ENCODE assay signal across 11 mouse cellular contexts in the genomic region with DNA sequence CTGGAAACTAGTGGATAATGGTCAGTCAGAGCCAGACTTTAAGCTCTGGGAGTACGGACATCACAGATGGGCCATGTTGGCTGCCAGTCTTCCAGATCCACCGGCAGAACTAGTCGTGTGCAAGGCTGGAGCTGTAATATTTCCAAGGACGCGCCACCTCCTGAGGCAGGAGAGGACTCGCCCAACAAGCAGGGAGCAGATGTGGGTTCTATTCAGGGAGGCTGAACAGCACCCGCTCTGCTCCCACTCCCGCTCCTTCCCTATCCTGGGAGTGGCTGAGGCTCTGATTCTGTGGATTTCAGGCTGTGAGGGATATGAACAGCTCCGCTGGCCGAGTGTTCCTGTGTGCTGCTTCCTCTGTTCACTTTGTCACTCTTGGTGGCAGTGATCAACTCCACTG. TPM values are rescaled to one million over a fixed set of nuclear protein-coding genes. Genes with fewer than 3 reads are reported as not detected.
DNase-seq lines count a peak whose midpoint lies in the region; ATAC-seq and TF ChIP-seq lines count a peak whose summit lies in the region.
"Had no signal": no experiment of that assay in that cellular context is flagged by ENCODE, and none has a peak within 500 bp of the region (broad histone marks: within the 10 kb centered on the region; RNA-seq: fewer than 3 reads in every experiment).

No protein-coding gene starts in this region.

- H3K27me3 ChIP-seq in heart, adult 2 months (ENCODE audit: control insufficient read depth, insufficient read depth, low read length), result no peaks in the 10 kb centered on the region
- H3K27me3 ChIP-seq in limb, embryonic 15.5 days, result no peaks in the 10 kb centered on the region

- H3K36me3 ChIP-seq in heart, adult 2 months (ENCODE audit: control insufficient read depth, insufficient read depth, low read length), result peaks cover 24% of the 10 kb centered on the region
- H3K36me3 ChIP-seq in limb, embryonic 15.5 days, result no peaks in the 10 kb centered on the region

- peak overlapping the region; percentile 87 for H3K27ac ChIP-seq in heart, adult 2 months
- peak overlapping the region; percentile 95 for H3K27ac ChIP-seq in brown adipose tissue, adult 24 weeks (replicated peaks; ENCODE audit: low read depth, low read length)
- H3K27ac ChIP-seq in limb, embryonic 15.5 days, result peak overlapping the region; percentile 74

- no peak overlapping the region for H3K4me2 ChIP-seq in limb, embryonic 15.5 days

- H3K4me3 ChIP-seq in heart, adult 2 months, result no peak overlapping the region
- no peak overlapping the region for H3K4me3 ChIP-seq in lung, adult 2 months (replicated peaks; ENCODE audit: extremely low read depth, low read depth, low read length)
- no peak overlapping the region for H3K4me3 ChIP-seq in brown adipose tissue, adult 24 weeks (ENCODE audit: insufficient read depth, low read depth, low read length)
- no peak overlapping the region for H3K4me3 ChIP-seq in limb, embryonic 15.5 days

- H3K9me3 ChIP-seq in limb, embryonic 15.5 days, result no peaks in the 10 kb centered on the region

- no peak overlapping the region for H3K9ac ChIP-seq in heart, adult 2 months (ENCODE audit: low read depth, low read length)
- H3K9ac ChIP-seq in limb, embryonic 15.5 days, result no peak overlapping the region

- TF ChIP-seq CTCF in heart, adult 2 months (IDR thresholded peaks at IDR 0.05), result no peak
- no peak for TF ChIP-seq CTCF in lung, adult 2 months (IDR thresholded peaks at IDR 0.05; ENCODE audit: insufficient read depth, low read length)

- WGBS in heart, adult 2 months, result 32% methylated on average over 10 of the region's 10 CpGs
- WGBS in lung, adult 2 months, result 52% methylated on average over 10 of the region's 10 CpGs
- WGBS in limb, embryonic 15.5 days, result 75% methylated on average over 10 of the region's 10 CpGs

- peaks cover 5% of the 10 kb centered on the region; the same call in 1 of the 2 replicates for H3K79me2 ChIP-seq in heart, adult 2 months (replicated peaks; ENCODE audit: control insufficient read depth, insufficient read depth, low read length)

- ATAC-seq in limb, embryonic 15.5 days (ENCODE audit: insufficient number of reproducible peaks, low FRiP score, low TSS enrichment, low read depth), result no peak
- ATAC-seq: activated CD4-positive, CD25-positive, alpha-beta regulatory T cell, adult 4 months had no signal

- TF ChIP-seq POLR2A in heart, adult 2 months (IDR thresholded peaks at IDR 0.05; ENCODE audit: insufficient read depth, low read depth, low read length), result peak; percentile 59; the same call in 1 of the 2 replicates
- TF ChIP-seq POLR2A in lung, adult 2 months (IDR thresholded peaks at IDR 0.05; ENCODE audit: borderline replicate concordance, extremely low read depth, low read depth, low read length), result no peak

- peaks cover 63% of the 10 kb centered on the region for H3K4me1 ChIP-seq in heart, adult 2 months (ENCODE audit: control insufficient read depth, insufficient read depth, low read length)
- H3K4me1 ChIP-seq in lung, adult 2 months (ENCODE audit: control insufficient read depth, insufficient read depth, low read length), result peaks cover 71% of the 10 kb centered on the region
- H3K4me1 ChIP-seq in brown adipose tissue, adult 24 weeks (ENCODE audit: control insufficient read depth, insufficient read depth, insufficient read length, low read length), result peaks cover 75% of the 10 kb centered on the region
- peaks cover 58% of the 10 kb centered on the region for H3K4me1 ChIP-seq in limb, embryonic 15.5 days

- intact Hi-C loops in heart, adult 2 months (cut with DNase I), result loop anchor here (1.0 to 5.0 kb wide), 2 partner anchors 15 to 33 kb away; no protein-coding TSS in a partner anchor

- TF ChIP-seq EP300 in heart, adult 2 months (IDR thresholded peaks at IDR 0.05; ENCODE audit: insufficient read depth, low read depth, low read length), result no peak

- peak; percentile 55 to 61 for DNase-seq in heart, adult 2 months
- DNase-seq in heart, adult 9 months (ENCODE audit: low spot score in 2 of 2), result no peak
- peak; percentile 19 for DNase-seq in lung, adult 2 months
- DNase-seq in lung, postnatal 36 days, result no peak
- no peak for DNase-seq in urinary bladder, postnatal 25 days (ENCODE audit: low spot score)
- no peak for DNase-seq in thymus, postnatal 10 days (ENCODE audit: low spot score in 2 of 2)
- DNase-seq: kidney, postnatal 36 days; thymus, postnatal 25 days had no signal

RNA-seq across cellular contexts. Expression of gene Tcp11, which starts 50.0 kb away (rescaled TPM):
- total RNA-seq in heart, adult 2 months (2021), result not detected
- 1.4 and 1.8 TPM in 2 replicates for polyA plus RNA-seq in heart, adult 2 months (2012; rRNA removed)
- polyA plus RNA-seq in lung, adult 2 months (2012; rRNA removed), result 13.4 and 16.9 TPM in 2 replicates
- polyA plus RNA-seq in brown adipose tissue, adult 24 weeks (2012; ENCODE audit: insufficient read depth, insufficient read length, missing spikeins), result not detected in 2 replicates
- 1.5 TPM in 2 replicates for polyA plus RNA-seq in limb, embryonic 15.5 days (2015; fragmentation: Nextera tagmentation; extraction: Ambion mirVana)

Comparison
In these comparisons a context has a peak if more than half of its experiments do, and no peak if none do; other contexts are left out.
1. DNase-seq: peak in heart, adult 2 months (2 of 2) and lung, adult 2 months (single experiment); none in heart, adult 9 months (0 of 2), lung, postnatal 36 days (single experiment), urinary bladder, postnatal 25 days (single experiment) and thymus, postnatal 10 days (0 of 2).
2. Peak in every context shown above with its lines, with median percentiles within 50 percentile points of each other: H3K27ac ChIP-seq.